Mouse (Mus musculus): ENCODE data around the gene Safb. TPM values are rescaled to one million over a fixed set of nuclear protein-coding genes. Genes with fewer than 3 reads are reported as not detected.

Gene Safb
- polyA plus RNA-seq, 1 experiment: 76.1 TPM

- TF ChIP-seq CTCF (IDR thresholded peaks at IDR 0.05; ENCODE audit: borderline replicate concordance, insufficient read depth, low read length) (no peak), POLR2A (IDR thresholded peaks at IDR 0.05; ENCODE audit: low read depth, low read length) (no peak)
- no peak overlapping the region for H3K4me3 ChIP-seq (ENCODE audit: insufficient read depth, low read length)
- 0 out of 2 replicates have a peak, but pooled peaks cover 6% of the 10 kb centered on the region for H3K4me1 ChIP-seq (ENCODE audit: control insufficient read depth, insufficient read depth, low read length)
- H3K27ac ChIP-seq (ENCODE audit: insufficient read depth, low read length): no peak overlapping the region
Observed at GRCm38 (mm10) chr17:56631807-56632206, 47.2 kb downstream of the Safb start.

- no peak overlapping the region for H3K4me3 ChIP-seq (ENCODE audit: insufficient read depth, low read length)
- H3K4me1 ChIP-seq (ENCODE audit: control insufficient read depth, insufficient read depth, low read length): no peaks in the 10 kb centered on the region
- TF ChIP-seq POLR2A (IDR thresholded peaks at IDR 0.05; ENCODE audit: low read depth, low read length) (no peak), CTCF (IDR thresholded peaks at IDR 0.05; ENCODE audit: borderline replicate concordance, insufficient read depth, low read length) (no peak)
- H3K27ac ChIP-seq (ENCODE audit: insufficient read depth, low read length): no peak overlapping the region
Observed at GRCm38 (mm10) chr17:56634023-56634422, 49.4 kb downstream of the Safb start.

GRCm38 (mm10) chr17:56643237-56643636, 58.6 kb downstream of the Safb start:
- Histone ChIP-seq H3K27ac (ENCODE audit: insufficient read depth, low read length) (no peak overlapping the region), H3K4me3 (ENCODE audit: insufficient read depth, low read length) (no peak overlapping the region), H3K4me1 (ENCODE audit: control insufficient read depth, insufficient read depth, low read length) (0 out of 2 replicates have a peak, but pooled peaks cover 3% of the 10 kb centered on the region)
- TF ChIP-seq CTCF (IDR thresholded peaks at IDR 0.05; ENCODE audit: borderline replicate concordance, insufficient read depth, low read length) (no peak), POLR2A (IDR thresholded peaks at IDR 0.05; ENCODE audit: low read depth, low read length) (no peak)

- H3K27ac ChIP-seq (ENCODE audit: insufficient read depth, low read length): no peak overlapping the region
- TF ChIP-seq POLR2A (IDR thresholded peaks at IDR 0.05; ENCODE audit: low read depth, low read length) (no peak), CTCF (IDR thresholded peaks at IDR 0.05; ENCODE audit: borderline replicate concordance, insufficient read depth, low read length) (no peak)
- no peak overlapping the region for H3K4me3 ChIP-seq (ENCODE audit: insufficient read depth, low read length)
- no peaks in the 10 kb centered on the region for H3K4me1 ChIP-seq (ENCODE audit: control insufficient read depth, insufficient read depth, low read length)
Observed at GRCm38 (mm10) chr17:56647546-56647945, 62.9 kb downstream of the Safb start.

- TF ChIP-seq CTCF (IDR thresholded peaks at IDR 0.05; ENCODE audit: borderline replicate concordance, insufficient read depth, low read length) (no peak), POLR2A (IDR thresholded peaks at IDR 0.05; ENCODE audit: low read depth, low read length) (no peak)
- Histone ChIP-seq H3K4me1 (ENCODE audit: control insufficient read depth, insufficient read depth, low read length) (no peaks in the 10 kb centered on the region), H3K4me3 (ENCODE audit: insufficient read depth, low read length) (no peak overlapping the region), H3K27ac (ENCODE audit: insufficient read depth, low read length) (no peak overlapping the region)
Observed at GRCm38 (mm10) chr17:56651801-56652200, 67.2 kb downstream of the Safb start.

- no peak overlapping the region for H3K4me3 ChIP-seq (ENCODE audit: insufficient read depth, low read length)
- no peak overlapping the region for H3K27ac ChIP-seq (ENCODE audit: insufficient read depth, low read length)
- no peak for TF ChIP-seq POLR2A (IDR thresholded peaks at IDR 0.05; ENCODE audit: low read depth, low read length)
- no peak for TF ChIP-seq CTCF (IDR thresholded peaks at IDR 0.05; ENCODE audit: borderline replicate concordance, insufficient read depth, low read length)
- H3K4me1 ChIP-seq (ENCODE audit: control insufficient read depth, insufficient read depth, low read length): no peaks in the 10 kb centered on the region
Observed at GRCm38 (mm10) chr17:56654771-56655170, 70.1 kb downstream of the Safb start.

GRCm38 (mm10) chr17:56655311-56655710, 70.7 kb downstream of the Safb start:
- H3K4me3 ChIP-seq (ENCODE audit: insufficient read depth, low read length): no peak overlapping the region
- no peaks in the 10 kb centered on the region for H3K4me1 ChIP-seq (ENCODE audit: control insufficient read depth, insufficient read depth, low read length)
- no peak overlapping the region for H3K27ac ChIP-seq (ENCODE audit: insufficient read depth, low read length)
- TF ChIP-seq POLR2A (IDR thresholded peaks at IDR 0.05; ENCODE audit: low read depth, low read length): no peak
- TF ChIP-seq CTCF (IDR thresholded peaks at IDR 0.05; ENCODE audit: borderline replicate concordance, insufficient read depth, low read length): no peak

Other genes starting within 250 kb of the Safb start
- gene Ptprs, start 108.3 kb upstream of the Safb start, polyA plus RNA-seq (2011; ENCODE audit: insufficient read length, low read depth, missing spikeins): 177 and 208 TPM in 2 replicates
- gene Znrf4, start 72.4 kb upstream of the Safb start, polyA plus RNA-seq (2011; ENCODE audit: insufficient read length, low read depth, missing spikeins): not detected in 2 replicates
- gene Gm20219, start 30.4 kb upstream of the Safb start, polyA plus RNA-seq (2011; ENCODE audit: insufficient read length, low read depth, missing spikeins): 0.38 and 0.54 TPM in 2 replicates
- gene Safb2, start 240 bp upstream of the Safb start, polyA plus RNA-seq (2011; ENCODE audit: insufficient read length, low read depth, missing spikeins): 58.1 and 60.9 TPM in 2 replicates
- 134 and 146 TPM in 2 replicates for gene 2410015M20Rik, start 24.9 kb downstream of the Safb start, polyA plus RNA-seq (2011; ENCODE audit: insufficient read length, low read depth, missing spikeins)
- 200 and 331 TPM in 2 replicates for gene Rpl36, start 28.6 kb downstream of the Safb start, polyA plus RNA-seq (2011; ENCODE audit: insufficient read length, low read depth, missing spikeins)
- gene Lonp1, start 42.1 kb downstream of the Safb start, polyA plus RNA-seq (2011; ENCODE audit: insufficient read length, low read depth, missing spikeins): 84.6 and 91.7 TPM in 2 replicates
- 0.38 and 0.56 TPM in 2 replicates for gene Catsperd, start 43.3 kb downstream of the Safb start, polyA plus RNA-seq (2011; ENCODE audit: insufficient read length, low read depth, missing spikeins)
- 42.3 and 45.7 TPM in 2 replicates for gene Ranbp3, start 88.5 kb downstream of the Safb start, polyA plus RNA-seq (2011; ENCODE audit: insufficient read length, low read depth, missing spikeins)
- gene Ndufa11, start 132.9 kb downstream of the Safb start, polyA plus RNA-seq (2011; ENCODE audit: insufficient read length, low read depth, missing spikeins): 114 and 127 TPM in 2 replicates
- gene Vmac, start 133.2 kb downstream of the Safb start, polyA plus RNA-seq (2011; ENCODE audit: insufficient read length, low read depth, missing spikeins): 15.0 and 15.1 TPM in 2 replicates
- gene Nrtn, start 172.7 kb downstream of the Safb start, polyA plus RNA-seq (2011; ENCODE audit: insufficient read length, low read depth, missing spikeins): not detected in 2 replicates
- 17.4 and 17.6 TPM in 2 replicates for gene Dus3l, start 179.9 kb downstream of the Safb start, polyA plus RNA-seq (2011; ENCODE audit: insufficient read length, low read depth, missing spikeins)
- gene Prr22, start 185.4 kb downstream of the Safb start, polyA plus RNA-seq (2011; ENCODE audit: insufficient read length, low read depth, missing spikeins): not detected in 2 replicates
- gene Rfx2, start 246.2 kb downstream of the Safb start, polyA plus RNA-seq (2011; ENCODE audit: insufficient read length, low read depth, missing spikeins): 0.70 and 0.86 TPM in 2 replicates